In the genomic region with DNA sequence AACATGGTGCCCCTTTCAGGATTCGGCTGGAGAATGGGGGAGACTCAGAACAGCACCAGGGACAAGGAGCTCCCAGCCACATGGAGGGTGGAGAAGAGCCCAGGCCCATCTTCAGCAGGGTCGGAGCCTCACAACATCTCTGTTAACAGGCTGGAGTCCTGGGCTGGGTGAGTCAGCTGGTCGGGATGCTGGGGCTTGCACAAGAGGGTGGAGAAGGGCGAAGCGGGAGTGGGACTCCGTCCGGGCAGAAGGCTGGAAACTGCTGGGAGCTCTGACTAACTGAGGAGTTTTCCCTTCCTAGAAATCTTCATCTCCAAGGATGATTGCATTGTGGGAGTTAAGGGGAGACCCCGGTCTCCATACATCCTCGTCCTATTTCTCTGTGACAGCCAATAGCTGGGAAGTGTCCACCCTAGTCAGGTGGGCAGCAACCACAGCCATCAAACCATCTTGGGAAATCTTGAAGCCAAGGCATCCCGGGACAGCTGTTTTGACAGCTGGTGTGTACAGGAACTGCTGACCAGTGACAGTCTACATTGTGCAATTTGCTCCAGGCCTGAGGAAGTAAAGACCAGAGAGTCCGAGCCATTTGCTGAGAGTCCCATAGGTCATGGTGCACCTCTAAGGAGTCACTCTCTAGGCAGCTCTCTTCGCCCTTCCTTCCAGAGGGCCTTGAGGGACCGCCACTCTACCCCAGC, we compare ENCODE assay signal across 15 mouse cellular contexts.
DNase-seq lines count a peak whose midpoint lies in the region; ATAC-seq lines count a peak whose summit lies in the region.
"Had no signal": no experiment of that assay in that cellular context is flagged by ENCODE, and none has a peak within 500 bp of the region (broad histone marks: within the 10 kb centered on the region; RNA-seq: fewer than 3 reads in every experiment).

No protein-coding gene starts in this region.

- H3K4me1 ChIP-seq in forebrain, embryonic 10.5 days: peaks cover 66% of the 10 kb centered on the region
- H3K4me1 ChIP-seq in forebrain, embryonic 12.5 days: peaks cover 49% of the 10 kb centered on the region
- H3K4me1 ChIP-seq in stomach, embryonic 16.5 days (ENCODE audit: control insufficient read depth, insufficient read depth, low read length): peaks cover 32% of the 10 kb centered on the region
- 0 out of 2 replicates have a peak, but pooled peaks cover 6% of the 10 kb centered on the region for H3K4me1 ChIP-seq in kidney, embryonic 14.5 days (ENCODE audit: control insufficient read depth, insufficient read depth, low read length)
- H3K4me1 ChIP-seq: liver, embryonic 13.5 days had no signal

- 91% methylated on average over 13 of the region's 13 CpGs for WGBS in forebrain, embryonic 10.5 days
- 92% methylated on average over 13 of the region's 13 CpGs for WGBS in forebrain, embryonic 12.5 days
- WGBS in stomach, embryonic 16.5 days: 83% methylated on average over 13 of the region's 13 CpGs
- 83% methylated on average over 13 of the region's 13 CpGs for WGBS in kidney, embryonic 14.5 days

- no peaks in the 10 kb centered on the region for H3K9me3 ChIP-seq in forebrain, embryonic 10.5 days
- H3K9me3 ChIP-seq in forebrain, embryonic 12.5 days: no peaks in the 10 kb centered on the region
- H3K9me3 ChIP-seq in stomach, embryonic 16.5 days (replicated peaks; ENCODE audit: control insufficient read depth, low read length): no peaks in the 10 kb centered on the region
- H3K9me3 ChIP-seq in kidney, embryonic 14.5 days (ENCODE audit: control insufficient read depth, low read length): no peaks in the 10 kb centered on the region
- H3K9me3 ChIP-seq: liver, embryonic 13.5 days had no signal

- no peak overlapping the region for H3K4me2 ChIP-seq in forebrain, embryonic 12.5 days
- no peak overlapping the region for H3K4me2 ChIP-seq in stomach, embryonic 16.5 days (ENCODE audit: low read depth, low read length)
- H3K4me2 ChIP-seq in kidney, embryonic 14.5 days (replicated peaks; ENCODE audit: low read depth, low read length): no peak overlapping the region
- H3K4me2 ChIP-seq: liver, embryonic 13.5 days had no signal

- H3K36me3 ChIP-seq in forebrain, embryonic 10.5 days (replicated peaks): no peaks in the 10 kb centered on the region
- no peaks in the 10 kb centered on the region for H3K36me3 ChIP-seq in forebrain, embryonic 12.5 days (replicated peaks)
- H3K36me3 ChIP-seq in stomach, embryonic 16.5 days (ENCODE audit: control insufficient read depth, insufficient read depth, low read length): no peaks in the 10 kb centered on the region
- no peaks in the 10 kb centered on the region for H3K36me3 ChIP-seq in kidney, embryonic 14.5 days (ENCODE audit: control insufficient read depth, insufficient read depth, low read length)
- H3K36me3 ChIP-seq: G1E; liver, embryonic 13.5 days had no signal

- no peak overlapping the region for H3K4me3 ChIP-seq in forebrain, embryonic 10.5 days
- H3K4me3 ChIP-seq in forebrain, embryonic 12.5 days (replicated peaks): no peak overlapping the region
- no peak overlapping the region for H3K4me3 ChIP-seq in stomach, embryonic 16.5 days (replicated peaks; ENCODE audit: low read length)
- H3K4me3 ChIP-seq in kidney, embryonic 14.5 days (ENCODE audit: low read length): no peak overlapping the region
- H3K4me3 ChIP-seq: liver, embryonic 13.5 days had no signal

- no peak overlapping the region for H3K9ac ChIP-seq in forebrain, embryonic 12.5 days
- H3K9ac ChIP-seq in stomach, embryonic 16.5 days (ENCODE audit: low read length): no peak overlapping the region
- H3K9ac ChIP-seq in kidney, embryonic 14.5 days (ENCODE audit: low read depth, low read length): no peak overlapping the region
- H3K9ac ChIP-seq: liver, embryonic 13.5 days had no signal

- peaks cover 18% of the 10 kb centered on the region for H3K27me3 ChIP-seq in forebrain, embryonic 10.5 days (ENCODE audit: poor library complexity, severe bottlenecking)
- H3K27me3 ChIP-seq in forebrain, embryonic 12.5 days: peaks cover 5% of the 10 kb centered on the region; the same call in 1 of the 2 replicates
- no peaks in the 10 kb centered on the region for H3K27me3 ChIP-seq in stomach, embryonic 16.5 days (ENCODE audit: control insufficient read depth, insufficient read depth, low read length)
- no peaks in the 10 kb centered on the region for H3K27me3 ChIP-seq in kidney, embryonic 14.5 days (ENCODE audit: control insufficient read depth, insufficient read depth, low read length)
- H3K27me3 ChIP-seq: liver, embryonic 13.5 days had no signal

- 0 out of 2 replicates have a peak overlapping the region, but pooled peaks have one; percentile 22 for H3K27ac ChIP-seq in forebrain, embryonic 10.5 days
- H3K27ac ChIP-seq in forebrain, embryonic 12.5 days: no peak overlapping the region
- peak overlapping the region; percentile 85 for H3K27ac ChIP-seq in stomach, embryonic 16.5 days (ENCODE audit: low read length)
- no peak overlapping the region for H3K27ac ChIP-seq in kidney, embryonic 14.5 days (ENCODE audit: low read depth, low read length)
- H3K27ac ChIP-seq: liver, embryonic 13.5 days had no signal

- no peak for ATAC-seq in forebrain, embryonic 12.5 days (ENCODE audit: low FRiP score)
- no peak for ATAC-seq in stomach, embryonic 16.5 days (ENCODE audit: insufficient read depth, low FRiP score)
- no peak for ATAC-seq in kidney, embryonic 14.5 days (ENCODE audit: low FRiP score, low TSS enrichment)
- ATAC-seq: intestine, postnatal 0 days had no signal

- DNase-seq in forebrain, embryonic 10.5 days (ENCODE audit: extremely low spot score, low spot score): no peak
- DNase-seq in lung, postnatal 36 days: peak; percentile 4
- no peak for DNase-seq in lung, postnatal 25 days (ENCODE audit: low spot score)
- DNase-seq in fibroblast of lung, adult 2 months (ENCODE audit: low read depth): peak; percentile 56
- no peak for DNase-seq in embryo, embryonic 10 days (ENCODE audit: low spot score)
- DNase-seq: cerebellum, postnatal 36 days; liver, embryonic 13.5 days; lung, postnatal 4 days; right cerebral cortex, adult 18-20 months; thymus, adult 2 months had no signal

Comparison
In these comparisons a context has a peak if more than half of its experiments do, and no peak if none do; other contexts are left out.
1. DNase-seq: peak in lung, postnatal 36 days (single experiment) and fibroblast of lung, adult 2 months (single experiment); none in forebrain, embryonic 10.5 days (single experiment), lung, postnatal 25 days (single experiment) and embryo, embryonic 10 days (single experiment).
2. H3K27ac ChIP-seq: peak in forebrain, embryonic 10.5 days (single experiment) and stomach, embryonic 16.5 days (single experiment); none in forebrain, embryonic 12.5 days (single experiment) and kidney, embryonic 14.5 days (single experiment).